Comparison of ENCODE assay signal across 9 mouse cellular contexts in the genomic region with DNA sequence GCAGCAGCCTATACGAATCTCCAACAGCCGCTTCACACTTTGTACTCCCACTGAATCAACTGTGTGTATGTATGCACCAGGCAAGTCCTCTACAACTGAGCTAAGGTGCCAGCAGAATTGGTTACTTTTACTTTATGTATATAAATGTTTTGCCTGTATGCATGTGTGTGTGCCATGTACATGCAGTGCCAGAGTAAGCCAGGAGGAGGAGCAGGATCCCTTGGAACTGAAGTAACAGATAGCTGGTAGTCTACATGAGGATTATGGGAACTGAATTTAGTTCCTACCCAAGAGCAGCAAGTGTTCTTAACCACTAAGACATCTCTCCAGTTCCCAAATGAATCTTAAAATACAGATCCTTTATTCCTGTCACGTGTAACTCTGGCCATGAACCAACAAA. TPM values are rescaled to one million over a fixed set of nuclear protein-coding genes. Genes with fewer than 3 reads are reported as not detected.
DNase-seq lines count a peak whose midpoint lies in the region; ATAC-seq and TF ChIP-seq lines count a peak whose summit lies in the region.
"Had no signal": no experiment of that assay in that cellular context is flagged by ENCODE, and none has a peak within 500 bp of the region (broad histone marks: within the 10 kb centered on the region; RNA-seq: fewer than 3 reads in every experiment).

No protein-coding gene starts in this region.

- TF ChIP-seq EP300 in liver, postnatal 0 days (IDR thresholded peaks at IDR 0.05; ENCODE audit: low read depth): no peak

- H3K4me2 ChIP-seq in liver, postnatal 0 days (ENCODE audit: low read depth, low read length): no peak overlapping the region

- H3K36me3 ChIP-seq in liver, postnatal 0 days (replicated peaks; ENCODE audit: insufficient read depth, low read length): no peaks in the 10 kb centered on the region
- H3K36me3 ChIP-seq in forebrain, embryonic 10.5 days (replicated peaks): peaks cover 35% of the 10 kb centered on the region

- peak; percentile 50 to 57 for DNase-seq in cerebellum, postnatal 10 days
- no peak for DNase-seq in cerebellum, adult 11 months
- DNase-seq in retina, postnatal 1 day: peak; percentile 18
- no peak for DNase-seq in retina, embryonic 14.5 days (ENCODE audit: low spot score)
- peak; percentile 22 for DNase-seq in gastrocnemius, postnatal 14 days
- peak; percentile 55 for DNase-seq in liver, postnatal 0 days
- DNase-seq in thymus, postnatal 14 days: peak; percentile 74
- DNase-seq in forebrain, embryonic 10.5 days (ENCODE audit: extremely low spot score, low spot score): no peak

- 76% methylated on average over 3 of the region's 3 CpGs for WGBS in liver, postnatal 0 days (ENCODE audit: insufficient replicate concordance)
- 98% methylated on average over 3 of the region's 3 CpGs for WGBS in forebrain, embryonic 10.5 days

- no peak overlapping the region for H3K4me3 ChIP-seq in liver, postnatal 0 days (ENCODE audit: low read depth, low read length)
- no peak overlapping the region for H3K4me3 ChIP-seq in forebrain, embryonic 10.5 days
- H3K4me3 ChIP-seq: myocyte had no signal

- ATAC-seq in liver, postnatal 0 days: no peak

- intact Hi-C loops in gastrocnemius, postnatal 14 days (cut with DNase I; ENCODE audit: low total_unique reads): no loop called here

- H3K9ac ChIP-seq in liver, postnatal 0 days (replicated peaks): no peak overlapping the region

- no peaks in the 10 kb centered on the region for H3K9me3 ChIP-seq in liver, postnatal 0 days (ENCODE audit: low read length)
- H3K9me3 ChIP-seq in forebrain, embryonic 10.5 days: peaks cover 18% of the 10 kb centered on the region; the same call in 1 of the 2 replicates

- H3K27ac ChIP-seq in liver, postnatal 0 days (ENCODE audit: low read depth): no peak overlapping the region
- H3K27ac ChIP-seq in forebrain, embryonic 10.5 days: no peak overlapping the region

- H3K4me1 ChIP-seq in liver, postnatal 0 days (ENCODE audit: insufficient read depth): peaks cover 6% of the 10 kb centered on the region
- H3K4me1 ChIP-seq in forebrain, embryonic 10.5 days: peaks cover 5% of the 10 kb centered on the region

- H3K27me3 ChIP-seq in liver, postnatal 0 days (ENCODE audit: insufficient read depth, low read length): no peaks in the 10 kb centered on the region
- H3K27me3 ChIP-seq in forebrain, embryonic 10.5 days (ENCODE audit: poor library complexity, severe bottlenecking): no peaks in the 10 kb centered on the region

- TF ChIP-seq CTCF in liver, postnatal 0 days (IDR thresholded peaks at IDR 0.05; ENCODE audit: low read depth): peak; percentile 76

RNA-seq across cellular contexts. Expression of gene Mcam, which starts 48.0 kb away (rescaled TPM):
- 10 to 100 TPM; 62.3 to 83.8 TPM for total RNA-seq in gastrocnemius, postnatal 14 days (2021)
- 4.2 and 4.5 TPM in 2 replicates for polyA plus RNA-seq in liver, postnatal 0 days (2015; fragmentation: Nextera tagmentation; extraction: Ambion mirVana)
- polyA plus RNA-seq in forebrain, embryonic 10.5 days (2016; fragmentation: Nextera tagmentation; extraction: Ambion mirVana): 10.1 and 11.4 TPM in 2 replicates

RNA-seq across cellular contexts. Expression of gene Cbl, which starts 51.6 kb away (rescaled TPM):
- 10 to 100 TPM; 12.1 to 12.8 TPM for total RNA-seq in gastrocnemius, postnatal 14 days (2021)
- polyA plus RNA-seq in liver, postnatal 0 days (2015; fragmentation: Nextera tagmentation; extraction: Ambion mirVana): 3.1 and 4.0 TPM in 2 replicates
- polyA plus RNA-seq in forebrain, embryonic 10.5 days (2016; fragmentation: Nextera tagmentation; extraction: Ambion mirVana): 21.3 and 23.8 TPM in 2 replicates

RNA-seq across cellular contexts. Expression of gene Ccdc153, which starts 58.2 kb away (rescaled TPM):
- total RNA-seq in gastrocnemius, postnatal 14 days (2021): not detected
- not detected in 2 replicates for polyA plus RNA-seq in liver, postnatal 0 days (2015; fragmentation: Nextera tagmentation; extraction: Ambion mirVana)
- not detected in 2 replicates for polyA plus RNA-seq in forebrain, embryonic 10.5 days (2016; fragmentation: Nextera tagmentation; extraction: Ambion mirVana)
- polyA plus RNA-seq: myocyte had no signal

Comparison
In these comparisons a context has a peak if more than half of its experiments do, and no peak if none do; other contexts are left out.
1. DNase-seq: peak in cerebellum, postnatal 10 days (2 of 2), retina, postnatal 1 day (single experiment), gastrocnemius, postnatal 14 days (single experiment), liver, postnatal 0 days (single experiment) and thymus, postnatal 14 days (single experiment); none in cerebellum, adult 11 months (single experiment), retina, embryonic 14.5 days (single experiment) and forebrain, embryonic 10.5 days (single experiment).